Mouse (Mus musculus) brown adipose tissue, adult 24 weeks (tissue): ENCODE results near the gene Lyrm2. TPM values are rescaled to one million over a fixed set of nuclear protein-coding genes. Genes with fewer than 3 reads are reported as not detected.
A peak's percentile ranks its signal among the peaks of the same experiment; 100 is the strongest.

Experiments
- H3K27ac ChIP-seq: fragments of 200-500 bp; replicated peaks from 2 replicates; pipeline ENCODE4 v1.5.1; 2012; ENCODE audit warnings: low read depth, mild to moderate bottlenecking, low read length
- H3K4me1 ChIP-seq: fragments of 200-500 bp; 2 replicates; pipeline ENCODE4 v1.6.1; 2012; ENCODE audit warnings: low read length, mixed read lengths; ENCODE audit not compliant: control insufficient read depth, insufficient read depth, insufficient read length
- H3K4me3 ChIP-seq: fragments of 200-500 bp; 2 replicates; pipeline ENCODE4 v1.5.1; 2012; ENCODE audit warnings: low read depth, mild to moderate bottlenecking, low read length, moderate library complexity; ENCODE audit not compliant: insufficient read depth
- polyA plus RNA-seq: library from polyadenylated mRNA; stranded (reverse); fragments of >200 nt; gene quantifications from 2 replicates; pipeline ENCODE4 v1.2.4, GENCODE M21; 2012; ENCODE audit not compliant: missing spikeins, insufficient read depth, insufficient read length

The Lyrm2 gene
- 60.1 and 78.8 TPM in 2 replicates for polyA plus RNA-seq

DNA sequence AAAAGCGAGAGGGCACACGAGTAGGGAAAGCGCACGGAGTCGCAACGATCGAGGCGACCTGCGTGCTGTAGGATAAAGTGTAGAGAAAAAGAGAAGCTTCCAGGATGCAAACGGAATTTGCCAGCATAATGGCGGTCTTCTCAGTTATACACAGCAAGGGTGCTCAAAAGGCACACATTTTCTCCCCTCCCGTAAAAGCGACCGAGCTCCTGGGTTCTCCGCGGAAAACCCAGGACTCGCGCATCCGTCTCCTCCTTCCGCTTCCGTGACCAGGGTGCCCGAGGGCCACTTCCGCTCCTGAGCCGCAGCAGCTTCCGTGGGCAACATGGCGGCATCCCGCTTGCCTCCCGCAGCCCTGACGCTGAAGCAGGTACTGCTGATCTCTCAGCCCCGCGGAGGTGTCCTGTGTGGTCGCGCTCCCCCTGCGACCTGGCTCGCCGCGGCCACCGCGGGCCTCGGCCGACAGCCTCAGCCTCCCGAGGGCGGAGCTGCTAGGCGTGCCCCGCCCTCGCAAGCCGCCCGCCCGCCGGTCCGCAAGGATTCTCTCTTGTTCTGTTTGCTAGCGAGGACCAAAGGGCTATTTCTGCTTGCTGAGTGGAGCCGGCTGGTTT is at the start of gene Lyrm2:
Gene Lyrm2 (plus strand): TSS at position 288 of the 611 bp plus-strand sequence.
- Histone ChIP-seq H3K4me1 (peaks cover 6% of the 10 kb centered on the region; the same call in 1 of the 2 replicates), H3K27ac (peak within 1 kb of the TSS; percentile 96), H3K4me3 (peak within 1 kb of the TSS; percentile 99)

DNA sequence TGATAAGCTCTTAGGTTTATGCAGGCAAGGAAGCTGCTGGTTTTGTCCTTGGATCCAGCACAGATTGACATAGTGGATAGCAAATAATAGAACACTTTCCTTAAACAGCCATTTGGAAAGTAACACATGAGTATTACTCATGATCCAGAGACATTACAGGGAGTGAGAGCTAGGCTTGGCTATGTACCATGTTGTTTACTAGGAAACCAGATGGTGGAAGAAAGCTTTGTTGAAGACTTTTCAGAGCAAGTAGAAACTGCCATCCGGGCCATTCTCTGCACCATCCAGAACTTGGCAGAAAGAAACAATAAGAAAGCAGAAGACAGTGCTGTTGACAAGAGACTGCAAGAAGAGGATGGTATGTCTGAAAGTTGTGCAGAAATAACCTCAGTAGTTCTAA is 49.3 kb upstream of the Lyrm2 start:
- H3K4me1 ChIP-seq = no peaks in the 10 kb centered on the region
- no peak overlapping the region for H3K27ac ChIP-seq
- H3K4me3 ChIP-seq = no peak overlapping the region

DNA sequence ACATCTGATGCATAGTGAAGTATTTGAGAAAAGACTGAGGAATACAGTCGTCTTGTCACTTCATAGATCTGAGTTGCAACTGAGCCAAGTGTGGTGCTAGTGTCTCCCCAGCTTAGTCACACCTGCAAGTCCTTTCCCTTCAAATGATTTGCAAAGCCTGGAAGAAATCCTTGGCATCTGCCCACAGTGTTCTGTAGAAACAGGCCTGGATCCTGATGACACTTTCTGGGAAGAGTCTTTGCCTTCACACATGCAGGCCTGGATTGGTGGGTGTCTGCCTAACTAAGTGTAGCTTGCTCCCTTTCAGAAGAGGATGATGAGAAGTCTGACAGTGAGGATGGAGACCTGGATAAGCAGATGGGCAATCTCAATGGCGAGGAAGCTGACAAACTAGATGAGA is 42.6 kb upstream of the Lyrm2 start:
- no peak overlapping the region for H3K27ac ChIP-seq
- H3K4me3 ChIP-seq = no peak overlapping the region
- H3K4me1 ChIP-seq = no peaks in the 10 kb centered on the region

DNA sequence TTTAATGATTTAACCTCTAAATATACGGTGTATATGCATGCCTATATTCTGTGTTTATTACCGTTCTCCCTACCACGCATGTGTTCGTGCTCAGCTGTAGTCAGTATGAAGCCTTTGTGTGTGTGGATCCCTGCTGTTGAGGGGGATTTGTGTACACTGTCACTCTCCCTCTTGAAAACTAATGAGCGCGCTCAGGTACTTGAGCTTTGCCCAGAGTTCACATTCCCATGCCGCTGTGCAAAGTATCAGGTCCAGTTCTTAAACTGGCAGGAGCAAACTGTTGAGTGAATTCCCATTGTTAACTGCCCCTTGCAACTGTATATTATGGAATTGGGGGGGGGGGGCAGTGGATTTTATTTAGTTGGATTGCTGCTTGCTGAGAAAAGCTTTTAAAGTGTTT is 32.6 kb upstream of the Lyrm2 start:
- H3K4me3 ChIP-seq = no peak overlapping the region
- no peak overlapping the region for H3K27ac ChIP-seq

DNA sequence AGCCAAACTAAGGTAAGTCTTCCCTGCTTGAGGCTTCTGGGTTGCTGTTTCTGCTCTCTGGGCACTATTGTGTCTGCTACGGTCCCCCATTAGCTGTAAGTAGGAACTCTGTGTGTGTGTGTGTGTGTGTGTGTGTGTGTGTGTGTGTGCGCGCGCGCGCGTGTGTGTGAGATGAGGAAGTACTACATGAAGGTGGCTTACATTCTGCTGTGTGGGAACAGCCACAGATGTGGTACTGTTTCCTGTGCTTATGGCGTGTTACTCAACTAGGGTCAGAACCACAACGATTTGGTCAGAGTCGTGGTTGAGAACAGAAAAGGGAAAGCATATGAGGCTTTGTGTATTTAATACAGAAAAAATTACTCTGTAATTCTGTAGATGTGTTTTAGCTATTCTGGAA is 32.0 kb upstream of the Lyrm2 start:
- Histone ChIP-seq H3K27ac (no peak overlapping the region), H3K4me3 (no peak overlapping the region), H3K4me1 (no peaks in the 10 kb centered on the region)

More for the DNA sequence above, 32.6 kb upstream of the Lyrm2 start:
- H3K4me1 ChIP-seq = no peaks in the 10 kb centered on the region

DNA sequence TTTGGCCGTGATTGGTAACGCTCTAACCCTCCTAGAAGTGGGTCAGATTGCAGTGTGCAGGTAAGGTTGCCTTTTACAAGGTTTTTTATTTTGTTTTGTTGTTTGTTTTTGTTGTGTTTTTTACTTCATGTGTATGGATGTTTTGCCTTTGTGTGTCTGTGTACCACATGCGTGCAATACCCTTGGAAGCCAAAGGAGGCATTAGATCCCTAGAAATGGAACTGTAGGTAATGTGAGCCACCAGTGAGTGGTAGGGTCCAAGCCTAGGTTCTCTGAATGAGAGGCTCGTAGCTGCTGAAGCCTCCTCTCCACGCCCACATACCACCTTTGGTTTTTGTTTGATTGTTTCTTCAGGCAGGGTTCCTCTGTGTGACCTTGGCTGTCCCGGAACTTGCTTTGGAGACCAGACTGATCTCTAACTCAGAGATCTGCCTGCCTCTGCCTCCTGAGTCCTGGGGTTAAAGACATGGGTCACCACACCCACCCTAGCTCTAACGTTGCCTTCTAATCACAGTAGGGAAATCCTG is 29.7 kb upstream of the Lyrm2 start:
- H3K27ac ChIP-seq = no peak overlapping the region
- H3K4me1 ChIP-seq = no peaks in the 10 kb centered on the region
- no peak overlapping the region for H3K4me3 ChIP-seq

DNA sequence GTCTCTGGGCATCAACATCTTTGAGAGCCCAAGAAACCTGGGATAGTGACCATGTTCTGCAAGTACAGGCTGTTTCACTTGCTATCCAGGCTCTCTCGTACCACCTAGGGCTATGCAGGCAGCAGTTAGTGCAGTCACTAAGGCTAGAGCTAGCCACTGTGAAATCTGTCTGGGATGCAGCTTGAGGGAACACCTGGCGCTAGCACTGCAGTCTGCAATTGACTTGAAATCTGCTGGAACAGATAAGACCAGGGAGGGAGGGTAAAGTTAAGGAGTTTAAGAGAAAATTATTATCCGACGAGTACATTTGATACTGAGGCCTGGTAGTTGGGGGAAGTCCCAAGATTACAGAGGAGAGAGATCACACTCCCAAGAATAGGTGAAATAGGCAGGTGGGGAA is 20.1 kb upstream of the Lyrm2 start:
- Histone ChIP-seq H3K27ac (no peak overlapping the region), H3K4me1 (no peaks in the 10 kb centered on the region), H3K4me3 (no peak overlapping the region)

DNA sequence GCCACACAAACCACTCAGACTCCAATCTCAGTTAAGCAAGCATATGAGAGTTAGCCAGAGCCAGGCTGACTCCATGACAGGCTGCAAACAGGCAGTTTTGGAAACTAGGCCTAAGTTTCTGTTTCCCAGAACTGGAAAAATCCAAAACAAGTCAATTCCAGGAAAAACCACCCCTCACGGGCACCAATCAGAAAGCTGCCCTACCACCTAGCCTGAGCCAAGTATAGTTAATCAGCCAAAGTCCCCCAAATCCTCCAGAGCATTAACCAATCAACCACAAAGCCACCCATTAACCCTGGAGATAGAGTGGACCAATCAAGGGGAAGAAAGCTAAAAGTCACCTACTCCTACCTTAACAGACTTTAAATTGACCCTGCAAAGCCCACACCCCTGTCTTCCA is 12.9 kb upstream of the Lyrm2 start:
- no peak overlapping the region for H3K4me3 ChIP-seq
- H3K4me1 ChIP-seq = no peaks in the 10 kb centered on the region
- H3K27ac ChIP-seq = no peak overlapping the region

DNA sequence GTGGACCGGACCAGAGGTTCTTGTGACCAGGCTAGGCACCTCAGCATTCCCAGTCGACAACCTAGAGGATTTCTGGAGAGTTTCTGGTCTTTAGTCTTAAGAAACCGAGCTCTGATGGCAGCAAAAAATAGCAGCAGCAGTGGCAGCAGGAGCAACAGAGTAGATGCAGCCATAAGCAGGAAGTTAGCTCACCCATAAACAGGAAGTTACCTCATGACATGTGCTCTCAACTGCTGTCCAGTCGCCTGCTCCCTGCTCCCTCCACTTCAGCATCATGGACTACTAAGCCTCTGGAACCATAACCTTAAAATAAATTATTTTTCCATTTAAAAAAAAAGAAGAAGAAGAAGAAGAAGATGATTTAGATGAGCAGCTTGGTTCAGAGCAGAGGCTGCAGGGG is 11.0 kb upstream of the Lyrm2 start:
- Histone ChIP-seq H3K4me3 (no peak overlapping the region), H3K27ac (no peak overlapping the region), H3K4me1 (no peaks in the 10 kb centered on the region)

DNA sequence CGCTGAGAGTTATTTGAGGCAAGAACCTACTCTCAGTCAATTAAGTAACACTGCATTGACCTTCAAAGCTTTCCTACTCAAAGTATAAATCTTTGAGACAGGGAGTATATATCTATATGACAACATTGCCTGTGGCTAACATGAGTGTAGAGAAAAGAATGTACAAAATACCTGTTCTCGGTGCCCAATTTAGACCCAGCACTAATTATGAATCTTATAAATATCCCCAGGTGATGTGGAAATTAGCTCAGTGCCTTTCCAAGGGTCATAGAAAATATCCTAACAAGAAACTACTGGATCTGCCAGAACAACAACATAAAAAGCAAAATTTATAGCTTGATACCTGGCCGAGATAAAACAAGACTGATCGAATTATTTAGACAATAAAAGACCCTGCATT is 1.1 kb upstream of the Lyrm2 start:
- Histone ChIP-seq H3K27ac (no peak overlapping the region), H3K4me1 (peaks cover 6% of the 10 kb centered on the region; the same call in 1 of the 2 replicates), H3K4me3 (no peak overlapping the region)

DNA sequence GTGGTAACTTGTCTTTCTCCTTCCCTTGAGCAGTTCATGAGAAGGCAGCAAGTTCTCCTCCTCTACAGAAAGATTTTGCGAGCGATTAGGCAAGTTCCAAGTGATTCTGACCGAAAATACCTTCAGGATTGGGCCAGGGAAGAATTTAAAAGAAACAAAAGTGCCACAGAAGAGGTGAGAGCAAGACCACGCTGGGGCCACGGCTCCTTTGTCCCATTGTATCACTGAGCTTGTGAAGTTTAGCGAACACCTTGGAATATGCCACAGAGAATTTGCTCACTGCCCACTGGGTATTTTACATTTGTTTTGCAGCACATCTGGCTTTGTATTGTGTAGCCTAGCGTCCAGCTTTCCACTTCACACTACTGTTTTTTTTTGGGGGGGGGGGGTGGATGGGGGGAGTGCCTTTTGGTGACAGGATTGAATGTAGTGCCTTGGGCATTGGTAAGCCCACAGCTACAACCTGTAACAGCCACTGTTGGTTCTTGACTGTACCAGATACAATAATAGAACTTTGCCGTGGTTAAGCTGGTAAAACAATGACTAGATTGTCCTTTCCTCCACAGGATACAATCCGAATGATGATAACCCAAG is 621 bp downstream of the Lyrm2 start:
- peak overlapping the region; percentile 96 for H3K27ac ChIP-seq
- H3K4me3 ChIP-seq = peak overlapping the region; percentile 99
- H3K4me1 ChIP-seq = peaks cover 6% of the 10 kb centered on the region; the same call in 1 of the 2 replicates

DNA sequence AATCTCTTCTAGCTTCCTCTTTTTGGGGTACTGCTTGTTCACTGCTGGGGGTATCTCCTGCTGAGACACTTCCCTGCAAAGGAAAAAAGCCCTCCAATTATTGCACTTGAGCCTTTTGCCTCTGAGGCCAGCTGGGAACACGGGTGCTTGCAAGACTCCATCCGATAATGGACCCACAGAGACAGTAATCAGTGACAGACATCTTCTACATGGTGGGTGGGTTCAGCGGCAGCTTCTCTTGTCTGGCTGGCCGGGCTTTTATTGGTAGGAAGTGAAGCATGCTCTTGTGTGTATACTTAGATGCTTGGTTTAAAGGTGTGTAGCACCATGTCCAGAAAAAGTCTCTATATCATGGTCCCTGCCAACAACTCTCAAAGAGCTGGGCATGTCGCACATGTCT is 17.4 kb downstream of the Lyrm2 start:
- Histone ChIP-seq H3K4me1 (no peaks in the 10 kb centered on the region), H3K27ac (no peak overlapping the region), H3K4me3 (no peak overlapping the region)

DNA sequence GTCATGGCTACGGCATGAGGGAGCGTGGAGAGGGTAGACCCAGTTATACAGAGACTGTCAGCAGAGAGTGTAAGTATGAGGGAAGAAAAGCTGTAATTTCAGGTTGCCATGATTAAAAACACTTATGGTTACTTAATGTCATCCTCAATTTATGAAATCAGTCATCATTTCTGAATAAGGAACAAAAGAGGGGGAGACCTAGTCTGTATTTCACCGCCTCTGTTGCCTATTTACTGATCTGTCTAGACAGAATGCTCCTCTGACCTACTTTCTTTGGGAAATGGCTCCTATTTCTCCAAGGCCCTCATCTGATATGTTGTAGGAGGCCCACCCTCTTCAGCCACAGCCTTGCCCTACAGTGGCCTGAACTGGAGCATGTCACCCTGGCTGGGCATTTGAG is 20.6 kb downstream of the Lyrm2 start:
- Histone ChIP-seq H3K4me3 (no peak overlapping the region), H3K27ac (no peak overlapping the region), H3K4me1 (no peaks in the 10 kb centered on the region)

DNA sequence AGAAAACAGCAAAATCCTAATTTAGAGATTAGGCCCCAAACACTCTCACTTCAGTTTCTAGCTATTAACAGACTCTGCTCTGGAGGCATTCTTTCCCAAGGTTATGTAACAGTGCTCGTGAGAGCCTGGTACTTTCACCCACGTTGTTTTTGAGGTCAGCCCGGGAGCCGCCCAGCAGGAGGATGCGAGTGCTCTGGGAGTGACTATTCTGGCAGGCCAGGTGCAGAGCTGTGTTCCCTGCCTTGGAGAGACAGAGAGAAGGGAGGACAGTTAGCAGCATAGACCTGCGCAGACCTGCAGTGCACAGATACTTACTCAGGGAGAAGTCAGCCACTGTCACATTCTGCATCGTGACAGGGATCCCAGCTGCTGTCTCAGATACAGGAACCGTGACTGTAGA is 24.2 kb downstream of the Lyrm2 start:
- no peaks in the 10 kb centered on the region for H3K4me1 ChIP-seq
- H3K4me3 ChIP-seq = no peak overlapping the region
- no peak overlapping the region for H3K27ac ChIP-seq

DNA sequence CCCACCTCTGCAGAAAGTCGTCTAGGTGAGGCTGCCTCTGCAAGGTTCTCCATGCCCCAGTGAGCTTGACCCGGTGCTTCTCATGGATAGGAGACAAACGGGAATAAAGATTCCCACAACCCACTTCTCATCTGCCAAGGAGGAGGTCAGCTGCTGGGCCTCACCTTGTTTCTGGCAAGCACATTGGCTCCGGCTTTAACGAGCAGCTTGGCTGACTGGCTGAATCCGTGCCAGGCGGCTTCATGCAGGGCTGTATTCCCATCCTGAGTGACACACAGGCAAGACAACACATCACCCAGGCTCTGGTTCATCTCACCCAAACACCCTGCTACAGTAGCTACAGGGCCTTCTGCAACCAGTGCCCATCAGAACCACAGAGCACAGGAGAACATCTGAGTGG is 26.9 kb downstream of the Lyrm2 start:
- Histone ChIP-seq H3K27ac (no peak overlapping the region), H3K4me3 (no peak overlapping the region), H3K4me1 (no peaks in the 10 kb centered on the region)
